Mouse (Mus musculus): ENCODE data around the gene Gtf3c5.

DNA sequence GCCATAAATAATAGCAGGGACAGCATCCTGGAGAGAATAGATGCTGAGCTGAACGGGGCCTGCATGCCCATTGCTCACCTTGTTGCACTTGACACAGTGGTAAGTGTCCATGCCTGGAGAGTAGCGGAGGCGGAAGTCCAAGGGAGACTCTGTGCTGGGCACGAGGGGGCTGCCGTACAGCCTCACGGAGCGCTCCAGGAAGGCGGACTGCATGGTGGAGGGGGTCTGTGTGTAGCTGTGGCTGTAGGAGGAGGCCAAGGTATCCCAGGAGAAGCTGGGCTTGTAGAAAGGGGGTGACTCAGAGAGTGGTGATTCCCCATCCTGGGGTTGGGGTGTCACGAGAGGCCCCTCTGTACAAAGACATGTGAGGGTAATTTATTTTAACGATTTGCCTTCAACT, 30.0 kb upstream of the Gtf3c5 start:
- TF ChIP-seq POLR2A (IDR thresholded peaks at IDR 0.05; ENCODE audit: borderline replicate concordance, extremely low read depth, insufficient read depth, insufficient read length, poor library complexity, severe bottlenecking) (no peak), CTCF (IDR thresholded peaks at IDR 0.05; ENCODE audit: borderline replicate concordance, extremely low read depth, insufficient read depth, insufficient read length) (no peak)
